Mouse (Mus musculus) CH12.LX (cell line): Measurements from ENCODE around the gene Sema3g. TPM values are rescaled to one million over a fixed set of nuclear protein-coding genes. Genes with fewer than 3 reads are reported as not detected.

Source experiments
- DNase-seq: peaks from one replicate; pipeline ENCODE4 v3.0.0-alpha.2; 2013; ENCODE audit errors: extremely low read depth
- H3K27ac ChIP-seq: 2 replicates; pipeline ENCODE4 v1.5.1; 2012; ENCODE audit warnings: low read depth, mild to moderate bottlenecking, control low read depth, moderate library complexity; ENCODE audit not compliant: insufficient read depth
- H3K27me3 ChIP-seq: replicated peaks from 2 replicates; pipeline ENCODE3; 2012; ENCODE audit warnings: inconsistent platforms
- H3K36me3 ChIP-seq, 2 experiments: replicated peaks in 1 of 2; 2 replicates each; pipeline versions ENCODE3 to v1.6.1; 2012; ENCODE audit warnings: inconsistent platforms in 1 of 2, low read length in 1 of 2, mild to moderate bottlenecking in 1 of 2, mixed read lengths in 1 of 2, moderate library complexity in 1 of 2; ENCODE audit not compliant: control insufficient read depth in 1 of 2, insufficient read depth in 1 of 2
- H3K4me1 ChIP-seq, 2 experiments: 2 replicates each; pipeline ENCODE4 v1.6.1; 2012; ENCODE audit warnings: inconsistent platforms in 1 of 2, moderate library complexity in 1 of 2; ENCODE audit not compliant: insufficient read depth in 2 of 2, control insufficient read depth in 1 of 2
- H3K4me2 ChIP-seq: 2 replicates; pipeline ENCODE4 v1.6.1; 2012; ENCODE audit warnings: low read depth, mild to moderate bottlenecking, control low read depth; ENCODE audit not compliant: poor library complexity, insufficient read depth, severe bottlenecking
- H3K4me3 ChIP-seq, 3 experiments: fragments of 150-350 bp in 1 of 3; sonication (generic) in 1 of 3; replicated peaks in 1 of 3; 2 replicates each; pipeline versions ENCODE3 to v1.5.1; 2011 to 2012; ENCODE audit warnings: low read depth in 2 of 3, low read length in 2 of 3, mild to moderate bottlenecking in 2 of 3, moderate library complexity in 2 of 3, control low read depth in 1 of 3, improper control_type of control experiment in 1 of 3, inconsistent platforms in 1 of 3, mixed read lengths in 1 of 3; ENCODE audit not compliant: poor library complexity in 1 of 3
- H3K79me2 ChIP-seq: replicated peaks from 2 replicates; pipeline ENCODE4 v1.6.1; 2012; ENCODE audit warnings: mild to moderate bottlenecking, moderate library complexity; ENCODE audit not compliant: control insufficient read depth, poor library complexity, insufficient read depth, severe bottlenecking; ENCODE audit errors: extremely low read depth
- H3K9ac ChIP-seq: 2 replicates; pipeline ENCODE4 v1.6.1; 2012; ENCODE audit warnings: low read depth, mild to moderate bottlenecking, control low read depth, moderate library complexity; ENCODE audit not compliant: insufficient read depth
- H3K9me3 ChIP-seq: replicated peaks from 2 replicates; pipeline ENCODE3; 2012; ENCODE audit warnings: low read length, inconsistent platforms, mixed read lengths
- BHLHE40 ChIP-seq: IDR thresholded peaks from 2 replicates; pipeline ENCODE4 v1.6.1; 2011; ENCODE audit warnings: mild to moderate bottlenecking, low read depth, low read length, improper control_type of control experiment
- CHD1 ChIP-seq: IDR thresholded peaks from 2 replicates; pipeline ENCODE4 v1.6.1; 2012; ENCODE audit warnings: low read depth, low read length, improper control_type of control experiment, inconsistent platforms
- CHD2 ChIP-seq: IDR thresholded peaks from 2 replicates; pipeline ENCODE4 v1.6.1; 2011; ENCODE audit warnings: low read length, improper control_type of control experiment
- CTCF ChIP-seq, 2 experiments: IDR thresholded peaks in 1 of 2; conservative IDR thresholded peaks in 1 of 2; 2 replicates each; pipeline ENCODE4 v1.5.1; 2011 to 2012; ENCODE audit warnings: low read depth in 2 of 2, low read length in 2 of 2, improper control_type of control experiment in 1 of 2, inconsistent platforms in 1 of 2, mild to moderate bottlenecking in 1 of 2, moderate library complexity in 1 of 2
- ELF1 ChIP-seq: IDR thresholded peaks from 2 replicates; pipeline ENCODE4 v1.6.1; 2014; ENCODE audit warnings: low read depth, mild to moderate bottlenecking, inconsistent platforms, low read length, improper control_type of control experiment
- GABPA ChIP-seq: IDR thresholded peaks from 2 replicates; pipeline ENCODE4 v1.6.1; 2012; ENCODE audit warnings: low read depth, low read length, improper control_type of control experiment, inconsistent platforms; ENCODE audit not compliant: insufficient replicate concordance
- HCFC1 ChIP-seq: IDR thresholded peaks from 2 replicates; pipeline ENCODE4 v1.6.1; 2012; ENCODE audit warnings: low read depth, mild to moderate bottlenecking, inconsistent platforms, low read length, improper control_type of control experiment
- IRF4 ChIP-seq: IDR thresholded peaks from 2 replicates; pipeline ENCODE4 v1.6.1; 2014; ENCODE audit warnings: low read depth, mild to moderate bottlenecking, inconsistent platforms, low read length, improper control_type of control experiment
- JUND ChIP-seq: conservative IDR thresholded peaks from 2 replicates; pipeline ENCODE4 v1.6.1; 2011; ENCODE audit warnings: low read depth, low read length, improper control_type of control experiment
- MAFK ChIP-seq: IDR thresholded peaks from 2 replicates; pipeline ENCODE4 v1.6.1; 2011; ENCODE audit warnings: low read length, improper control_type of control experiment; ENCODE audit not compliant: insufficient replicate concordance
- MAX ChIP-seq: IDR thresholded peaks from 2 replicates; pipeline ENCODE4 v1.6.1; 2011; ENCODE audit warnings: low read length, improper control_type of control experiment
- MAZ ChIP-seq: IDR thresholded peaks from 2 replicates; pipeline ENCODE4 v1.6.1; 2012; ENCODE audit warnings: low read depth, mild to moderate bottlenecking, inconsistent platforms, low read length, improper control_type of control experiment, moderate library complexity
- MEF2A ChIP-seq: IDR thresholded peaks from 2 replicates; pipeline ENCODE4 v1.6.1; 2014; ENCODE audit warnings: low read depth, mild to moderate bottlenecking, inconsistent platforms, low read length, improper control_type of control experiment, borderline replicate concordance
- MXI1 ChIP-seq: IDR thresholded peaks from 2 replicates; pipeline ENCODE4 v1.6.1; 2011; ENCODE audit warnings: mild to moderate bottlenecking, low read depth, low read length, improper control_type of control experiment
- PAX5 ChIP-seq: IDR thresholded peaks from 2 replicates; pipeline ENCODE4 v1.6.1; 2012; ENCODE audit warnings: low read length, inconsistent platforms, mixed read lengths
- POLR2A ChIP-seq: IDR thresholded peaks from 2 replicates; pipeline ENCODE4 v1.6.1; 2011; ENCODE audit warnings: low read depth, mild to moderate bottlenecking, improper control_type of control experiment, low read length
- POLR2AphosphoS2 ChIP-seq: IDR thresholded peaks from 2 replicates; pipeline ENCODE4 v1.6.1; 2011; ENCODE audit warnings: low read depth, low read length, improper control_type of control experiment
- RCOR1 ChIP-seq: conservative IDR thresholded peaks from 2 replicates; pipeline ENCODE4 v1.6.1; 2012; ENCODE audit warnings: low read depth, mild to moderate bottlenecking, inconsistent platforms, low read length, improper control_type of control experiment
- SMC3 ChIP-seq: IDR thresholded peaks from 2 replicates; pipeline ENCODE4 v1.6.1; 2011; ENCODE audit warnings: low read depth, low read length, improper control_type of control experiment
- TCF12 ChIP-seq: IDR thresholded peaks from 2 replicates; pipeline ENCODE4 v1.6.1; 2014; ENCODE audit warnings: low read depth, mild to moderate bottlenecking, inconsistent platforms, low read length, improper control_type of control experiment
- USF1 ChIP-seq: IDR thresholded peaks from 2 replicates; pipeline ENCODE4 v1.6.1; 2014; ENCODE audit warnings: low read depth, mild to moderate bottlenecking, inconsistent platforms, low read length, improper control_type of control experiment
- ZC3H11A ChIP-seq: IDR thresholded peaks from 2 replicates; pipeline ENCODE4 v1.6.1; 2012; ENCODE audit warnings: low read depth, mild to moderate bottlenecking, inconsistent platforms, low read length, improper control_type of control experiment
- ZNF384 ChIP-seq: IDR thresholded peaks from 2 replicates; pipeline ENCODE4 v1.6.1; 2012; ENCODE audit warnings: low read depth, low read length, improper control_type of control experiment, inconsistent platforms
- dilution Hi-C: fragments of 300-500 bp; cut with MboI; formaldehyde crosslinking; loops from 2 replicates; pipeline ENCODE4 v1.14.3; 2020; ENCODE audit warnings: low sequenced_read_pairs; ENCODE audit not compliant: extremely low pct_unique_long_range_greater_than_20kb, extremely low pct_ligation_motif_present
- in situ Hi-C: fragments of 300-500 bp; cut with MboI; formaldehyde crosslinking; loops from 3 replicates; pipeline ENCODE4 v1.14.3; 2019; ENCODE audit warnings: low sequenced_read_pairs, low pct_ligation_motif_present, low pct_unique_long_range_greater_than_20kb, mixed read lengths
- polyA plus RNA-seq: library from polyadenylated mRNA; unstranded; fragments of >175 nt; gene quantifications from 2 replicates; pipeline ENCODE4 v1.2.1, GENCODE M21; 2012; ENCODE audit warnings: low read depth; ENCODE audit not compliant: insufficient read length
- total RNA-seq, 2 experiments: library from RNA; depleted of rRNA; stranded (reverse); fragments of 300-350 nt in 1 of 2; fragments of >200 nt in 1 of 2; gene quantifications; 2 replicates each; pipeline ENCODE4 v1.2.3; 2012 to 2014

The Sema3g gene
- total and polyA plus RNA-seq, 3 experiments: 0.36 to 1.1 (median 0.94) TPM

- no peak overlapping the region for H3K4me2 ChIP-seq
- dilution Hi-C loops: no loop called here
- DNase-seq: no peak
Observed at GRCm38 (mm10) chr14:31181512-31181911, 36.1 kb upstream of the Sema3g start.

GRCm38 (mm10) chr14:31182786-31183290, 34.8 kb upstream of the Sema3g start:
- dilution Hi-C loops: no loop called here
- TF ChIP-seq ZNF384: no peak
- no peak for TF ChIP-seq HCFC1
- Histone ChIP-seq H3K9ac (no peak overlapping the region), H3K4me2 (no peak overlapping the region), H3K4me1 (no peaks in the 10 kb centered on the region; a peak in 1 of 4 replicates), H3K27me3 (no peaks in the 10 kb centered on the region), H3K36me3 (peaks cover 83 to 98% of the 10 kb centered on the region in 2 experiments), H3K27ac (no peak overlapping the region), H3K4me3 (no peak overlapping the region), H3K79me2 (no peaks in the 10 kb centered on the region), H3K9me3 (no peaks in the 10 kb centered on the region)
- DNase-seq: no peak
- in situ Hi-C loops: no loop called here

More at GRCm38 (mm10) chr14:31181512-31181911, 36.1 kb upstream of the Sema3g start:
- H3K4me3 ChIP-seq: no peak overlapping the region
- H3K27me3 ChIP-seq: no peaks in the 10 kb centered on the region
- no peak overlapping the region for H3K27ac ChIP-seq
- no peak overlapping the region for H3K9ac ChIP-seq
- TF ChIP-seq MXI1: no peak
- TF ChIP-seq IRF4: no peak
- TF ChIP-seq PAX5: no peak
- no peak for TF ChIP-seq ELF1
- TF ChIP-seq RCOR1: no peak
- peaks cover 84 to 98% of the 10 kb centered on the region in 2 experiments for H3K36me3 ChIP-seq
- in situ Hi-C loops: no loop called here
- H3K79me2 ChIP-seq: no peaks in the 10 kb centered on the region
- no peaks in the 10 kb centered on the region for H3K4me1 ChIP-seq
- H3K9me3 ChIP-seq: no peaks in the 10 kb centered on the region

- no peaks in the 10 kb centered on the region for H3K79me2 ChIP-seq
- peaks cover 89 to 100% of the 10 kb centered on the region in 2 experiments for H3K36me3 ChIP-seq
- no peaks in the 10 kb centered on the region for H3K9me3 ChIP-seq
- TF ChIP-seq USF1: no peak
- TF ChIP-seq CHD1: no peak
- no peak for TF ChIP-seq CTCF (conservative IDR thresholded peaks at IDR 0.05 in 1 of 2, IDR thresholded peaks at IDR 0.05 in 1 of 2; ENCODE audit: low read depth in 2 of 2, low read length in 2 of 2)
- no peak for TF ChIP-seq HCFC1
- no peak for TF ChIP-seq CHD2
- no peak for TF ChIP-seq JUND
- TF ChIP-seq POLR2AphosphoS2: no peak
- no peak for TF ChIP-seq POLR2A
- TF ChIP-seq RCOR1: no peak
- no peak for TF ChIP-seq MAZ
- TF ChIP-seq BHLHE40: no peak
- no peak for TF ChIP-seq MXI1
- TF ChIP-seq IRF4: no peak
- TF ChIP-seq MAFK: no peak
- no peak for TF ChIP-seq MEF2A
- no peak for TF ChIP-seq ZC3H11A
- no peak for TF ChIP-seq TCF12
- no peak for TF ChIP-seq GABPA
- no peak for TF ChIP-seq SMC3
- TF ChIP-seq MAX: no peak
- TF ChIP-seq, all 38 proteins: peak for 0
- Histone ChIP-seq H3K4me2 (no peak overlapping the region), H3K27me3 (no peaks in the 10 kb centered on the region), H3K4me1 (no peaks in the 10 kb centered on the region; a peak in 1 of 4 replicates), H3K27ac (no peak overlapping the region), H3K9ac (no peak overlapping the region), H3K4me3 (no peak overlapping the region)
- in situ Hi-C loops (no loop called here), dilution Hi-C loops (no loop called here)
- DNase-seq: no peak
Observed at GRCm38 (mm10) chr14:31183541-31183940, 34.1 kb upstream of the Sema3g start.
